Mouse (Mus musculus) intestine, embryonic 16.5 days (tissue): Measurements from ENCODE around the gene Abcc12. TPM values are rescaled to one million over a fixed set of nuclear protein-coding genes. Genes with fewer than 3 reads are reported as not detected.

ENCODE experiments used
- ATAC-seq: fragments of 200-750 bp; cut with Nextera tagmentation; 2 replicates; pipeline ENCODE4 v1.8.0; 2017; ENCODE audit warnings: moderate TSS enrichment, moderate library complexity
- H3K27ac ChIP-seq: fragments of 300-500 bp; sonication (generic); 2 replicates; pipeline ENCODE4 v1.5.1; 2014; ENCODE audit warnings: mild to moderate bottlenecking, low read length
- H3K27me3 ChIP-seq: fragments of 300-500 bp; sonication (generic); replicated peaks from 2 replicates; pipeline ENCODE4 v1.6.1; 2014; ENCODE audit warnings: low read length, control low read depth, mixed read lengths; ENCODE audit not compliant: control insufficient read depth, insufficient read depth
- H3K36me3 ChIP-seq: fragments of 300-500 bp; sonication (generic); 2 replicates; pipeline ENCODE4 v1.6.1; 2014; ENCODE audit warnings: low read length, control low read depth; ENCODE audit not compliant: control insufficient read depth, insufficient read depth
- H3K4me1 ChIP-seq: fragments of 300-500 bp; sonication (generic); 2 replicates; pipeline ENCODE4 v1.6.1; 2014; ENCODE audit warnings: low read length, control low read depth, mixed read lengths; ENCODE audit not compliant: control insufficient read depth, insufficient read depth
- H3K4me2 ChIP-seq: fragments of 300-500 bp; sonication (generic); 2 replicates; pipeline ENCODE4 v1.6.1; 2014; ENCODE audit warnings: low read depth, low read length, control low read depth
- H3K4me3 ChIP-seq: fragments of 300-500 bp; sonication (generic); 2 replicates; pipeline ENCODE4 v1.5.1; 2014; ENCODE audit warnings: mild to moderate bottlenecking, low read length
- H3K9ac ChIP-seq: fragments of 300-500 bp; sonication (generic); 2 replicates; pipeline ENCODE4 v1.6.1; 2014; ENCODE audit warnings: low read depth, low read length
- H3K9me3 ChIP-seq: fragments of 300-500 bp; sonication (generic); 2 replicates; pipeline ENCODE4 v1.6.1; 2016; ENCODE audit warnings: low read length, control low read depth; ENCODE audit not compliant: control insufficient read depth
- WGBS: fragments of 180-500 bp; shearing (Covaris S2); extraction: QIAGEN DNeasy Blood & Tissue Kit; methylation state at CpG from one replicate; pipeline ENCODE4 v1.1.7; 2014; 5-methylcytosine and 5-hydroxymethylcytosine counted together
- polyA plus RNA-seq: library from polyadenylated mRNA; unstranded; fragments of >200 nt; fragmentation: Nextera tagmentation; extraction: Ambion mirVana; gene quantifications from 2 replicates; pipeline ENCODE4 v1.2.1, GENCODE M21; 2015

Abcc12 gene
- polyA plus RNA-seq, 1 experiment from 2014 or later, result 0.09 TPM

GRCm38 (mm10) chr8:86586058-86586457, 5.6 kb upstream of the Abcc12 start:
- WGBS, result 39% methylated on average over 5 of the region's 5 CpGs
- H3K9me3 ChIP-seq, result no peaks in the 10 kb centered on the region
- H3K9ac ChIP-seq, result no peak overlapping the region
- H3K4me1 ChIP-seq, result no peaks in the 10 kb centered on the region
- no peak overlapping the region for H3K4me2 ChIP-seq
- 0 out of 2 replicates have a peak, but pooled peaks have one; percentile 44 for ATAC-seq
- H3K27me3 ChIP-seq, result no peaks in the 10 kb centered on the region
- no peak overlapping the region for H3K27ac ChIP-seq
- H3K36me3 ChIP-seq, result no peaks in the 10 kb centered on the region
- no peak overlapping the region for H3K4me3 ChIP-seq

GRCm38 (mm10) chr8:86585532-86585931, 5.0 kb upstream of the Abcc12 start:
- Histone ChIP-seq H3K4me2 (peak overlapping the region; percentile 77), H3K27ac (no peak overlapping the region), H3K27me3 (no peaks in the 10 kb centered on the region), H3K4me1 (no peaks in the 10 kb centered on the region), H3K9ac (no peak overlapping the region), H3K36me3 (no peaks in the 10 kb centered on the region), H3K9me3 (no peaks in the 10 kb centered on the region), H3K4me3 (peak overlapping the region; percentile 47)
- peak; percentile 76 for ATAC-seq
- 2% methylated on average over 16 of the region's 16 CpGs for WGBS

DNA sequence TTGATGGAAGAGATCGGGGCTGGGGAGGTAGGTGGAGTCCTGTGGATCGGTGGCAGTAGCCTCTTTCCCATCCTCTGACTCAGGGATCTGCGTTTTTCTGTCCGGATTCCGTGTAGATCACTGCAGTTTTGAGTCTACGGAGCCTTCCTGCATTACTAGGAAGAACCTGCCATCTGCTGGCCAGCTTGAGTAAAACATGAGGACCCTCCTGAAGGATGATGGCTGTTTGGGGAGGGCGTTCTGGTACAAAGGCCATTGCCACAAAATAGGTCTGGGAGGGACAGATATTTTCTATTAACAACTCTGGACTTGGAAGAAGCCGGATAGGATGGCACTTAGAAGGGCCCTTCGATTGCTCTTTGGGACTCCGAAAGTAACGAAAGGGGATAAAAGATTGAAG, 4.6 kb upstream of the Abcc12 start:
- H3K36me3 ChIP-seq, result no peaks in the 10 kb centered on the region
- no peaks in the 10 kb centered on the region for H3K4me1 ChIP-seq
- WGBS, result 3% methylated on average over 11 of the region's 11 CpGs
- peak overlapping the region; percentile 47 for H3K4me3 ChIP-seq
- H3K9me3 ChIP-seq, result no peaks in the 10 kb centered on the region
- H3K27me3 ChIP-seq, result no peaks in the 10 kb centered on the region
- no peak overlapping the region for H3K9ac ChIP-seq
- peak overlapping the region; percentile 77 for H3K4me2 ChIP-seq
- peak; percentile 58; the same call in 1 of the 2 replicates for ATAC-seq
- H3K27ac ChIP-seq, result no peak overlapping the region

GRCm38 (mm10) chr8:86581921-86582331, 1.4 kb upstream of the Abcc12 start:
- no peak for ATAC-seq
- Histone ChIP-seq H3K9me3 (no peaks in the 10 kb centered on the region), H3K4me3 (no peak overlapping the region), H3K27ac (no peak overlapping the region), H3K36me3 (no peaks in the 10 kb centered on the region), H3K9ac (no peak overlapping the region), H3K27me3 (no peaks in the 10 kb centered on the region), H3K4me1 (no peaks in the 10 kb centered on the region; the same call in 1 of the 2 replicates), H3K4me2 (no peak overlapping the region)
- 80% methylated on average over 4 of the region's 4 CpGs for WGBS

DNA sequence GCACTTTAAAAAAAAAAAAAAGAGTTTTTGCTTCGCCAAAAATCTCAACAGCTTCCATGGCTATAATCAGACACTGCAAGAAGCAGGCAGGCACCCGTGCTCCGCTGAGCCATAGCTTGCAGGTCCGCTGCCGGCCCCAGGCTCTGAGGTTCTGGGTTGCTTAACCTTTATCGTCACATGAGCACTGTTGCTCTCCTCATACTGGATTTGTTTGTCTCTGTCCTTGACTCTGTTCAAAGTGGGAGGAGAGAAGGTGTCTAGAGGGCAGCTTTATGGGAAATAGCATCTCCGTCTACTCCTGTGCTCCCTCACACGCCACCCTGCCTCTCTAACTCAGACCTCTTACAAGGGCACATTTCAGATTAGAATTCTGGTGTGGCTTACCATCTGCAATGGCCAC, 1.8 kb downstream of the Abcc12 start:
- H3K9me3 ChIP-seq, result no peaks in the 10 kb centered on the region
- H3K9ac ChIP-seq, result no peak overlapping the region
- H3K27ac ChIP-seq, result no peak overlapping the region
- no peak overlapping the region for H3K4me2 ChIP-seq
- WGBS, result 77% methylated on average over 8 of the region's 8 CpGs
- H3K4me1 ChIP-seq, result no peaks in the 10 kb centered on the region; the same call in 1 of the 2 replicates
- no peaks in the 10 kb centered on the region for H3K36me3 ChIP-seq
- no peak overlapping the region for H3K4me3 ChIP-seq
- no peak for ATAC-seq
- no peaks in the 10 kb centered on the region for H3K27me3 ChIP-seq

DNA sequence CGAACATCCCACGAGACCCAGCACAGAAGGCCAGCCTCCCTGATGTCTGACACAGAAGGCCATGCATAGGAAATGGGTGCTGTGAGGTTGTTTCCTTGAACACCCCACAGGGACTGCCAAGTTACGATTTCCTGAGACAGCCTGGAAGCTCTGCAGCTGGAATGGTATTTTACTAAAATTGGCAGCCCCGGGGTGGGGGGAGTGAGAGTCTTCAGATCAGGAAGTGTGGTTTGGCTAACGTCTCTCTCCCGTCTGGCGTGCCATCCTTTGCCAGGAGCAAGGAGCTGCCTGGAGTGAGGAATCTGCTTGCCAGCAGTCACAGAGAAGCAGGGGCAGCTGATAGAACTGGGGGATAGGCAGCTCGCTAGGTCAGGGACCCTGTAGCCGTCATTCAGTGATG, 2.4 kb downstream of the Abcc12 start:
- no peaks in the 10 kb centered on the region; the same call in 1 of the 2 replicates for H3K4me1 ChIP-seq
- H3K36me3 ChIP-seq, result no peaks in the 10 kb centered on the region
- no peak overlapping the region for H3K9ac ChIP-seq
- no peaks in the 10 kb centered on the region for H3K27me3 ChIP-seq
- WGBS, result 46% methylated on average over 9 of the region's 9 CpGs
- no peaks in the 10 kb centered on the region for H3K9me3 ChIP-seq
- no peak for ATAC-seq
- H3K4me3 ChIP-seq, result no peak overlapping the region
- H3K4me2 ChIP-seq, result no peak overlapping the region
- H3K27ac ChIP-seq, result no peak overlapping the region

- no peaks in the 10 kb centered on the region for H3K36me3 ChIP-seq
- H3K4me2 ChIP-seq, result no peak overlapping the region
- H3K9me3 ChIP-seq, result no peaks in the 10 kb centered on the region
- no peak overlapping the region for H3K27ac ChIP-seq
- H3K27me3 ChIP-seq, result no peaks in the 10 kb centered on the region
- H3K9ac ChIP-seq, result no peak overlapping the region
- no peak overlapping the region for H3K4me3 ChIP-seq
- H3K4me1 ChIP-seq, result no peaks in the 10 kb centered on the region; the same call in 1 of the 2 replicates
- 78% methylated on average over 8 of the region's 8 CpGs for WGBS
- ATAC-seq, result no peak
Measured at GRCm38 (mm10) chr8:86577547-86577946, 2.9 kb downstream of the Abcc12 start.

DNA sequence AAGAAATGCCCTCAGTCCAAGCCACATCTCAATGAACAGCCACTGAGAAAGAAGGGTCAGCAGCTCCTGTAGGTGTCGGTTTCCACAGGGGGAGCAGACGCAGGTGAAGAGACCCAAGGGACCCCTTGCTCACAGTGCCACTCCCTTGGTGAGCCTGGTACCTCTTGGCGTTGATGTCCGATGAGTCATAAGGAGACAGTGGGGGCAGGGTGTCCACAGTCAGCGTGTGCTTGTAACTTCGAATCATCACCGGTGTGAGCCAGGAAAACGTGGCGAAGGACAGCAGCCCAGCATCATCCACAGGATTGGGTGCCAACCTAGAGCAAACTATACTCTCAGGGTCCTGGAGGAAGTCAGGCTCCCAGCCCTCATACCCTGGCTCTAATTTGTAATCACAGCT, 16.8 kb downstream of the Abcc12 start:
- Histone ChIP-seq H3K27me3 (no peaks in the 10 kb centered on the region), H3K9me3 (no peaks in the 10 kb centered on the region), H3K9ac (no peak overlapping the region), H3K4me3 (no peak overlapping the region), H3K36me3 (no peaks in the 10 kb centered on the region), H3K4me2 (no peak overlapping the region), H3K27ac (no peak overlapping the region), H3K4me1 (no peaks in the 10 kb centered on the region)
- 88% methylated on average over 9 of the region's 9 CpGs for WGBS
- ATAC-seq, result no peak

DNA sequence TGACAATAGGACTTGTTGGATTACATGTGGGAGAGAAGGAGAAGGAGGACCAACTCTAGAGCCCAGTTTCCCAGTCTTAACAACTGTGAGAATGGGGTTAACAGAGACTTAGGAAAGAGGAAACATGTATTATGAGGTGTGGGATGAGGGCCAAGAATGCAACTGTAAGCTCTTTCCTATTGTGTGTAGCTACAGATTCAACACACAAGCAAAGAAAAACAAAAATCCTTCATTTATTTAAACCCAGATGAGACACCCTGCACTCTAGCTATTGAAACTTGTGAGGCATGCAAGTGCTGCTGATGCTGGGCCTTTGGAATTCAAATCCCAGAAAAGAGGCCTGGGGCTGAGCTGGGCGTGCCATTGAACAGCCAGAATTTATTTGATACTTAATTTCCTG, 18.7 kb downstream of the Abcc12 start:
- H3K9ac ChIP-seq, result no peak overlapping the region
- no peak for ATAC-seq
- no peak overlapping the region for H3K4me2 ChIP-seq
- H3K4me1 ChIP-seq, result no peaks in the 10 kb centered on the region
- no peaks in the 10 kb centered on the region for H3K27me3 ChIP-seq
- no peaks in the 10 kb centered on the region for H3K36me3 ChIP-seq
- no peaks in the 10 kb centered on the region for H3K9me3 ChIP-seq
- no peak overlapping the region for H3K27ac ChIP-seq
- 67% methylated on average over 1 of the region's 1 CpGs for WGBS
- no peak overlapping the region for H3K4me3 ChIP-seq

- Histone ChIP-seq H3K9me3 (no peaks in the 10 kb centered on the region), H3K27ac (no peak overlapping the region), H3K4me1 (no peaks in the 10 kb centered on the region), H3K27me3 (no peaks in the 10 kb centered on the region), H3K4me3 (no peak overlapping the region), H3K9ac (no peak overlapping the region), H3K36me3 (no peaks in the 10 kb centered on the region), H3K4me2 (no peak overlapping the region)
- 88% methylated on average over 10 of the region's 10 CpGs for WGBS
- no peak for ATAC-seq
Measured at GRCm38 (mm10) chr8:86560688-86561065, 19.8 kb downstream of the Abcc12 start.
